Mouse (Mus musculus) embryonic fibroblast, embryonic 13.5 days (primary cell): ENCODE data around the gene Carns1.

Experiments used
- CTCF ChIP-seq: IDR thresholded peaks from 2 replicates; pipeline ENCODE4 v1.5.1; 2011; ENCODE audit warnings: mild to moderate bottlenecking, control low read depth, low read length, moderate library complexity, borderline replicate concordance; ENCODE audit not compliant: insufficient read depth
- POLR2A ChIP-seq: IDR thresholded peaks from 2 replicates; pipeline ENCODE4 v1.6.1; 2011; ENCODE audit warnings: low read depth, mild to moderate bottlenecking, control low read depth, low read length, moderate library complexity

DNA sequence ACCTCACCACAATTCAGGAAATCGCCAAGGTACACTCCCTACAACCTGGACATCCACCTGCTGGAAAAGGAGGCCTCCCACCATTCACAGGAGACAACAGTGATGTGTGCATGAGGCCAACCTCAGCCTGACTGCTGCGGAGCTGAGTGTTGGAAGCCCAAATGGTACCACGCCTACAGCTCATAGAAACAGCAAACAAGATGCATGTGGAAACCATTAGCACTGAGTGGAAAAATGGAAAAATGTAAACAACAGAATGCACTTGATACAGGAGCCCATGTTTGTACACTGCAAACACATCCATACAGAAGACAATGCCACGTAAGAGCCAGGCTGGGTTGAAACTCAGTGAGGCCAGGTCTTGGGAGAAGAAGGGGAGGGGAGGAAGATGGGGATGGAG lies 50.8 kb downstream of the Carns1 start:
- TF ChIP-seq POLR2A: no peak
- no peak for TF ChIP-seq CTCF
